Mouse (Mus musculus) MEL (cell line): Measurements from ENCODE around the gene Chd3. TPM values are rescaled to one million over a fixed set of nuclear protein-coding genes. Genes with fewer than 3 reads are reported as not detected.

Experiments used
- DNase-seq: peaks from one replicate; pipeline ENCODE4 v3.0.0; 2011; ENCODE audit warnings: low read depth, low spot score
- H3K27ac ChIP-seq: 2 replicates; pipeline ENCODE4 v1.5.1; 2012; ENCODE audit warnings: low read depth, mild to moderate bottlenecking, control low read depth, low read length, moderate library complexity; ENCODE audit not compliant: control insufficient read depth
- H3K27me3 ChIP-seq, 2 experiments: fragments of 150-350 bp in 1 of 2; sonication (generic) in 1 of 2; 2 replicates each; pipeline ENCODE4 v1.6.1; 2012; ENCODE audit warnings: low read length in 2 of 2, mild to moderate bottlenecking in 2 of 2, improper control_type of control experiment in 1 of 2, moderate library complexity in 1 of 2; ENCODE audit not compliant: insufficient read depth in 2 of 2, control insufficient read depth in 1 of 2
- H3K36me3 ChIP-seq, 2 experiments: 2 replicates each; pipeline ENCODE4 v1.6.1; 2012 to 2014; ENCODE audit warnings: low read length in 2 of 2, improper control_type of control experiment in 1 of 2, inconsistent platforms in 1 of 2, mild to moderate bottlenecking in 1 of 2; ENCODE audit not compliant: insufficient read depth in 2 of 2, control insufficient read depth in 1 of 2
- H3K4me1 ChIP-seq, 2 experiments: fragments of 150-350 bp in 1 of 2; sonication (generic) in 1 of 2; 2 replicates each; pipeline ENCODE4 v1.6.1; 2012; ENCODE audit warnings: low read length in 2 of 2, improper control_type of control experiment in 1 of 2, mild to moderate bottlenecking in 1 of 2; ENCODE audit not compliant: insufficient read depth in 2 of 2, control insufficient read depth in 1 of 2
- H3K4me3 ChIP-seq, 2 experiments: fragments of 150-350 bp in 1 of 2; sonication (generic) in 1 of 2; 2 replicates each; pipeline ENCODE4 v1.5.1; 2012; ENCODE audit warnings: low read depth in 2 of 2, low read length in 2 of 2, mild to moderate bottlenecking in 2 of 2, moderate library complexity in 2 of 2, control low read depth in 1 of 2, improper control_type of control experiment in 1 of 2; ENCODE audit not compliant: control insufficient read depth in 1 of 2, insufficient read depth in 1 of 2
- H3K79me2 ChIP-seq: 2 replicates; pipeline ENCODE4 v1.6.1; 2012; ENCODE audit warnings: mild to moderate bottlenecking, low read length, moderate library complexity; ENCODE audit not compliant: control insufficient read depth, poor library complexity, insufficient read depth
- H3K9ac ChIP-seq: 2 replicates; pipeline ENCODE4 v1.6.1; 2012; ENCODE audit warnings: low read depth, mild to moderate bottlenecking, control low read depth, low read length, moderate library complexity; ENCODE audit not compliant: control insufficient read depth, poor library complexity, severe bottlenecking
- H3K9me3 ChIP-seq: fragments of 150-350 bp; sonication (generic); replicated peaks from 2 replicates; pipeline ENCODE4 v1.6.1; 2012; ENCODE audit warnings: mild to moderate bottlenecking, low read length, improper control_type of control experiment, moderate library complexity; ENCODE audit not compliant: insufficient read depth
- CHD1 ChIP-seq: IDR thresholded peaks from 2 replicates; pipeline ENCODE4 v1.6.1; 2012; ENCODE audit warnings: low read depth, mild to moderate bottlenecking, inconsistent platforms, low read length, improper control_type of control experiment
- CHD2 ChIP-seq: IDR thresholded peaks from 2 replicates; pipeline ENCODE4 v1.6.1; 2011; ENCODE audit warnings: low read length, improper control_type of control experiment
- CTCF ChIP-seq, 3 experiments: IDR thresholded peaks in 2 of 3; conservative IDR thresholded peaks in 1 of 3; 2 replicates each; pipeline ENCODE4 v1.5.1; 2011 to 2012; ENCODE audit warnings: low read length in 3 of 3, low read depth in 2 of 3, mild to moderate bottlenecking in 2 of 3, improper control_type of control experiment in 1 of 3, inconsistent platforms in 1 of 3, mixed read lengths in 1 of 3, moderate library complexity in 1 of 3; ENCODE audit not compliant: control insufficient read depth in 1 of 3, insufficient read depth in 1 of 3, poor library complexity in 1 of 3, severe bottlenecking in 1 of 3
- ELF1 ChIP-seq: IDR thresholded peaks from 2 replicates; pipeline ENCODE4 v1.6.1; 2014; ENCODE audit warnings: low read depth, mild to moderate bottlenecking, inconsistent platforms, low read length, improper control_type of control experiment, moderate library complexity
- GABPA ChIP-seq: IDR thresholded peaks from 2 replicates; pipeline ENCODE4 v1.6.1; 2012; ENCODE audit warnings: low read depth, mild to moderate bottlenecking, inconsistent platforms, low read length, improper control_type of control experiment, moderate library complexity
- JUND ChIP-seq: IDR thresholded peaks from 2 replicates; pipeline ENCODE4 v1.6.1; 2011; ENCODE audit warnings: low read depth, mild to moderate bottlenecking, improper control_type of control experiment, low read length
- KAT2A ChIP-seq: conservative IDR thresholded peaks from 2 replicates; pipeline ENCODE4 v1.6.1; 2012; ENCODE audit warnings: low read depth, low read length, improper control_type of control experiment, inconsistent platforms
- MYC ChIP-seq: IDR thresholded peaks from 2 replicates; pipeline ENCODE4 v1.6.1; 2011; ENCODE audit warnings: low read depth, mild to moderate bottlenecking, low read length, improper control_type of control experiment, moderate library complexity
- POLR2A ChIP-seq, 2 experiments: IDR thresholded peaks; 2 replicates each; pipeline ENCODE4 v1.6.1; 2011 to 2012; ENCODE audit warnings: low read length in 2 of 2, mild to moderate bottlenecking in 2 of 2, control low read depth in 1 of 2, improper control_type of control experiment in 1 of 2, low read depth in 1 of 2, moderate library complexity in 1 of 2; ENCODE audit not compliant: control insufficient read depth in 1 of 2, insufficient read depth in 1 of 2, poor library complexity in 1 of 2
- RCOR1 ChIP-seq: IDR thresholded peaks from 2 replicates; pipeline ENCODE4 v1.6.1; 2012; ENCODE audit warnings: low read depth, mild to moderate bottlenecking, inconsistent platforms, low read length, improper control_type of control experiment
- SIN3A ChIP-seq: IDR thresholded peaks from 2 replicates; pipeline ENCODE4 v1.6.1; 2012; ENCODE audit warnings: low read length, improper control_type of control experiment, inconsistent platforms
- SMC3 ChIP-seq: IDR thresholded peaks from 2 replicates; pipeline ENCODE4 v1.6.1; 2011; ENCODE audit warnings: low read depth, low read length, improper control_type of control experiment
- TBP ChIP-seq: IDR thresholded peaks from 2 replicates; pipeline ENCODE4 v1.8.0; 2011; ENCODE audit warnings: low read depth, low read length, improper control_type of control experiment
- TCF12 ChIP-seq: IDR thresholded peaks from 2 replicates; pipeline ENCODE4 v1.6.1; 2014; ENCODE audit warnings: low read depth, mild to moderate bottlenecking, inconsistent platforms, low read length, improper control_type of control experiment, moderate library complexity
- ZKSCAN1 ChIP-seq: IDR thresholded peaks from 2 replicates; pipeline ENCODE4 v1.6.1; 2012; ENCODE audit warnings: low read depth, mild to moderate bottlenecking, inconsistent platforms, low read length, improper control_type of control experiment, moderate library complexity
- ZMIZ1 ChIP-seq: IDR thresholded peaks from 2 replicates; pipeline ENCODE4 v1.6.1; 2012; ENCODE audit warnings: low read depth, mild to moderate bottlenecking, inconsistent platforms, low read length, improper control_type of control experiment, moderate library complexity
- ZNF384 ChIP-seq: IDR thresholded peaks from 2 replicates; pipeline ENCODE4 v1.6.1; 2012; ENCODE audit warnings: low read depth, mild to moderate bottlenecking, inconsistent platforms, low read length, improper control_type of control experiment
- polyA plus RNA-seq, 2 experiments: library from polyadenylated mRNA; stranded (reverse) in 1 of 2; unstranded in 1 of 2; fragments of >175 nt in 1 of 2; fragments of >200 nt in 1 of 2; gene quantifications; 2 replicates each; pipeline versions ENCODE4 v1.2.1 to v1.2.4; 2012; ENCODE audit warnings: low replicate concordance in 2 of 2, low read depth in 1 of 2; ENCODE audit not compliant: insufficient read length in 2 of 2, insufficient read depth in 1 of 2, missing spikeins in 1 of 2
- total RNA-seq: library from RNA; depleted of rRNA; stranded (reverse); fragments of 300-350 nt; gene quantifications from 2 replicates; pipeline ENCODE4 v1.2.3, GENCODE M21; 2012

The Chd3 gene
- total and polyA plus RNA-seq, 3 experiments = 37.3 to 84.9 TPM; not detected in 1

DNA sequence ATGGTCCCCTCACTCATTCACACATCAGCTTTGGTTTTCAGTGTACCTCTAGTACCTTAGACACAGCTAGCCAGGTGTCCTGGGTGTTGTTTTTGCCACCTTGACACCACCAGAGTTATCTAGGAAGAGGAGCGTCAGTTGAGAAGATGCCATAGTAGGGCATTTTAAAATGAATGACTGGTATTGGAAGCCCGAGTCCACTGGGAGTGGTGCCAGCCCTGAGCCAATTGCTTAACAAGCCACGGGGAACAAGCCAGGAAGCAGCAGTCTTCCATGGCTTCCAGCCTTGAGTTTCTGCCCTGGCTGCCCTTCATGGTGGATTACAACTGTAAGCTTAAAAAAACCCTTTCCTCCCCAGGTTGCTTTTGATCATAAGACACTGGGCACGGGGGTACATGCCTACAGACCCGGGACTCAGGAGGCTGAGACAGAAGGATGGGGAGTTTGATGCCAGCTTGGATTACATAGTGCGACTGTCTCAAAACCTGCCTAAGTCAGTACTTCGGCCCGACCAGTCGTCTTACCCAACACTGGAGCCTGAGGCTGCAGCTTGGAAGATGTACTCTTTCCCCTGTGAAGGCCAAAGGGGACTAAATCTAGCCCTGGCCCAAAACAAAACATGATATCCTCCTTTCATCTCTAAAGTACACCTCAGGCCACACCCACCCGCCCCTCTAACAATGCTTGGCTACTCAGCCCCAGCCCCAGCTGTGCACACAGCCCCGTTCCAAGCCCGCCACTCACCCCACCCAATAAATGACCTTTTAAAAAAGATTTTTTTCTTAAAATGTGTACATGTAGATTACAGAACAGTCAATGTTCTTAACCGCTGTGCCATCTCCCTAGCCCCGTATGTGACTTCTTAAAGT, 20.6 kb upstream of the Chd3 start:
- no peak for DNase-seq
- TF ChIP-seq ELF1 (no peak), POLR2A (IDR thresholded peaks at IDR 0.05; ENCODE audit: control insufficient read depth in 1 of 2, insufficient read depth in 1 of 2, low read depth in 1 of 2, low read length in 2 of 2, poor library complexity in 1 of 2) (0 out of 4 replicates have a peak, but pooled peaks of 1 of the 2 experiments have one; percentile 6)
- Histone ChIP-seq H3K27me3 (no peaks in the 10 kb centered on the region), H3K4me1 (no peaks in the 10 kb centered on the region), H3K36me3 (no peaks in the 10 kb centered on the region; a peak in 1 of 4 replicates), H3K27ac (no peak overlapping the region), H3K9ac (no peak overlapping the region), H3K79me2 (peaks cover 5% of the 10 kb centered on the region), H3K4me3 (no peak overlapping the region), H3K9me3 (no peaks in the 10 kb centered on the region)

DNA sequence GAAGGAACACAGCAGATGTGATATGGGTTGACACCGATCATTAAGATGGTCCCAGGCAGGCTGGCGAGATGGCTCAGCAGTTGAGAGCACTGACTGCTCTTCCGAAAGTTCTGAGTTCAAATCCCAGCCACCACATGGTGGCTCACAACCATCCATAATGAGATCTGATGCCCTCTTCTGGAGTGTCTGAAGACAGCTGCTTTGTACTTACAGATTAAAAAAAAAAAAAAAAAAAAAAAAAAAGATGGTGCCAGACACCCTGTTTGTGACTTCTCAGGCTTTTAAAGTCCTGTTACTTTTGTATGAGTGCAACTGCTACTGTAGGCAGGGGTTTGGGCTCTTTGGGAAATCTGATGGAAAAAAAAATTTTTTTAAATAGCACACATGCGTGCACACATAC, 19.5 kb upstream of the Chd3 start:
- H3K4me1 ChIP-seq = no peaks in the 10 kb centered on the region
- H3K79me2 ChIP-seq = no peaks in the 10 kb centered on the region
- no peak overlapping the region for H3K4me3 ChIP-seq
- TF ChIP-seq POLR2A (IDR thresholded peaks at IDR 0.05; ENCODE audit: control insufficient read depth in 1 of 2, insufficient read depth in 1 of 2, low read depth in 1 of 2, low read length in 2 of 2, poor library complexity in 1 of 2) (no peak), CTCF (IDR thresholded peaks at IDR 0.05 in 2 of 3, conservative IDR thresholded peaks at IDR 0.05 in 1 of 3; ENCODE audit: control insufficient read depth in 1 of 3, insufficient read depth in 1 of 3, low read depth in 2 of 3, low read length in 3 of 3, poor library complexity in 1 of 3, severe bottlenecking in 1 of 3) (peak in 1 of 3 experiments; percentile 16; a peak in 2 of 6 replicates), KAT2A (no peak), ZMIZ1 (no peak), TCF12 (no peak), RCOR1 (no peak), CHD1 (no peak), JUND (no peak), GABPA (no peak), ZNF384 (peak; percentile 84), SMC3 (peak; percentile 19; the same call in 1 of the 2 replicates), CHD2 (no peak)
- H3K27ac ChIP-seq = no peak overlapping the region
- no peaks in the 10 kb centered on the region for H3K9me3 ChIP-seq
- H3K36me3 ChIP-seq = no peaks in the 10 kb centered on the region; a peak in 1 of 4 replicates
- H3K9ac ChIP-seq = no peak overlapping the region
- no peak for DNase-seq
- H3K27me3 ChIP-seq = no peaks in the 10 kb centered on the region

- Histone ChIP-seq H3K36me3 (no peaks in the 10 kb centered on the region; a peak in 1 of 4 replicates), H3K27ac (no peak overlapping the region), H3K9ac (no peak overlapping the region), H3K27me3 (no peaks in the 10 kb centered on the region), H3K79me2 (no peaks in the 10 kb centered on the region), H3K4me3 (no peak overlapping the region), H3K4me1 (no peaks in the 10 kb centered on the region), H3K9me3 (no peaks in the 10 kb centered on the region)
- TF ChIP-seq ZKSCAN1 = no peak
- no peak for TF ChIP-seq ZMIZ1
- no peak for TF ChIP-seq KAT2A
- TF ChIP-seq POLR2A (IDR thresholded peaks at IDR 0.05; ENCODE audit: control insufficient read depth in 1 of 2, insufficient read depth in 1 of 2, low read depth in 1 of 2, low read length in 2 of 2, poor library complexity in 1 of 2) = no peak
- no peak for TF ChIP-seq SIN3A
- no peak for TF ChIP-seq TBP
- no peak for TF ChIP-seq MYC
- no peak for DNase-seq
Measured at GRCm38 (mm10) chr11:69386758-69387157, 17.6 kb upstream of the Chd3 start.
